Mouse (Mus musculus) MEL (cell line): ENCODE data around the gene Atg14.

Experiments used
- ETS1 ChIP-seq: IDR thresholded peaks from 2 replicates; pipeline ENCODE4 v1.6.1; 2012; ENCODE audit warnings: low read depth, mild to moderate bottlenecking, inconsistent platforms, low read length, improper control_type of control experiment, moderate library complexity
- GATA1 ChIP-seq: IDR thresholded peaks from 2 replicates; pipeline ENCODE4 v1.6.1; 2011; ENCODE audit warnings: low read depth, low read length, improper control_type of control experiment

GRCm38 (mm10) chr14:47581681-47582080 is 11.2 kb upstream of the Atg14 start:
- TF ChIP-seq GATA1 (no peak), ETS1 (no peak; the same call in 1 of the 2 replicates)
